Mouse (Mus musculus): ENCODE data around the gene Sorl1.

The Sorl1 gene

GRCm38 (mm10) chr9:42056591-42056990 lies 67.5 kb downstream of the Sorl1 start:
- no peak for DNase-seq (ENCODE audit: inconsistent age in 2 of 2, low spot score in 1 of 2)

GRCm38 (mm10) chr9:42055378-42055777 lies 68.7 kb downstream of the Sorl1 start:
- DNase-seq (ENCODE audit: inconsistent age in 2 of 2, low spot score in 1 of 2): no peak

- DNase-seq (ENCODE audit: inconsistent age in 2 of 2, low spot score in 1 of 2): no peak
Observed at GRCm38 (mm10) chr9:42054339-42055272, 69.5 kb downstream of the Sorl1 start.

- DNase-seq (ENCODE audit: inconsistent age in 2 of 2, low spot score in 1 of 2): no peak
Observed at GRCm38 (mm10) chr9:42053591-42054190, 70.4 kb downstream of the Sorl1 start.

GRCm38 (mm10) chr9:42052713-42053356 lies 71.3 kb downstream of the Sorl1 start:
- DNase-seq (ENCODE audit: inconsistent age in 2 of 2, low spot score in 1 of 2): peak in 1 of 2 experiments; percentile 70

GRCm38 (mm10) chr9:42048542-42048941 lies 75.6 kb downstream of the Sorl1 start:
- DNase-seq (ENCODE audit: inconsistent age in 2 of 2, low spot score in 1 of 2): no peak

- no peak for DNase-seq (ENCODE audit: inconsistent age in 2 of 2, low spot score in 1 of 2)
Observed at GRCm38 (mm10) chr9:42047786-42048185, 76.3 kb downstream of the Sorl1 start.

GRCm38 (mm10) chr9:42046248-42046647 lies 77.8 kb downstream of the Sorl1 start:
- no peak for DNase-seq (ENCODE audit: inconsistent age in 2 of 2, low spot score in 1 of 2)

GRCm38 (mm10) chr9:42044651-42045050 lies 79.4 kb downstream of the Sorl1 start:
- DNase-seq (ENCODE audit: inconsistent age in 2 of 2, low spot score in 1 of 2): no peak

GRCm38 (mm10) chr9:42043934-42044333 lies 80.2 kb downstream of the Sorl1 start:
- DNase-seq (ENCODE audit: inconsistent age in 2 of 2, low spot score in 1 of 2): no peak

- no peak for DNase-seq (ENCODE audit: inconsistent age in 2 of 2, low spot score in 1 of 2)
Observed at GRCm38 (mm10) chr9:42039000-42039992, 84.8 kb downstream of the Sorl1 start.

- no peak for DNase-seq (ENCODE audit: inconsistent age in 2 of 2, low spot score in 1 of 2)
Observed at GRCm38 (mm10) chr9:42036885-42037284, 87.2 kb downstream of the Sorl1 start.

GRCm38 (mm10) chr9:42035995-42036394 lies 88.1 kb downstream of the Sorl1 start:
- DNase-seq (ENCODE audit: inconsistent age in 2 of 2, low spot score in 1 of 2): peak; percentile 26 to 73

GRCm38 (mm10) chr9:42035213-42035765 lies 88.8 kb downstream of the Sorl1 start:
- peak in 1 of 2 experiments; percentile 79 for DNase-seq (ENCODE audit: inconsistent age in 2 of 2, low spot score in 1 of 2)

- DNase-seq (ENCODE audit: inconsistent age in 2 of 2, low spot score in 1 of 2): no peak
Observed at GRCm38 (mm10) chr9:42034116-42034520, 90.0 kb downstream of the Sorl1 start.

- no peak for DNase-seq (ENCODE audit: inconsistent age in 2 of 2, low spot score in 1 of 2)
Observed at GRCm38 (mm10) chr9:42033291-42034115, 90.6 kb downstream of the Sorl1 start.

GRCm38 (mm10) chr9:42032419-42032818 lies 91.7 kb downstream of the Sorl1 start:
- peak in 1 of 2 experiments; percentile 50 for DNase-seq (ENCODE audit: inconsistent age in 2 of 2, low spot score in 1 of 2)

- no peak for DNase-seq (ENCODE audit: inconsistent age in 2 of 2, low spot score in 1 of 2)
Observed at GRCm38 (mm10) chr9:42028807-42029206, 95.3 kb downstream of the Sorl1 start.

- no peak for DNase-seq (ENCODE audit: inconsistent age in 2 of 2, low spot score in 1 of 2)
Observed at GRCm38 (mm10) chr9:42024257-42024656, 99.8 kb downstream of the Sorl1 start.
